Mouse (Mus musculus) frontal cortex, adult (tissue): ENCODE measurements around the gene Nhsl2.
"Not testable (repeated sequence)": the region's sequence is repeated elsewhere in the genome, so short reads cannot be mapped to it uniquely, and the experiment has no call there.

Experiments
- ATAC-seq: cut with Nextera tagmentation; 2 replicates; pipeline ENCODE4 v1.9.2; 2017; ENCODE audit warnings: mild to moderate bottlenecking, moderate library complexity, mixed read lengths; ENCODE audit not compliant: low TSS enrichment

The Nhsl2 gene

DNA sequence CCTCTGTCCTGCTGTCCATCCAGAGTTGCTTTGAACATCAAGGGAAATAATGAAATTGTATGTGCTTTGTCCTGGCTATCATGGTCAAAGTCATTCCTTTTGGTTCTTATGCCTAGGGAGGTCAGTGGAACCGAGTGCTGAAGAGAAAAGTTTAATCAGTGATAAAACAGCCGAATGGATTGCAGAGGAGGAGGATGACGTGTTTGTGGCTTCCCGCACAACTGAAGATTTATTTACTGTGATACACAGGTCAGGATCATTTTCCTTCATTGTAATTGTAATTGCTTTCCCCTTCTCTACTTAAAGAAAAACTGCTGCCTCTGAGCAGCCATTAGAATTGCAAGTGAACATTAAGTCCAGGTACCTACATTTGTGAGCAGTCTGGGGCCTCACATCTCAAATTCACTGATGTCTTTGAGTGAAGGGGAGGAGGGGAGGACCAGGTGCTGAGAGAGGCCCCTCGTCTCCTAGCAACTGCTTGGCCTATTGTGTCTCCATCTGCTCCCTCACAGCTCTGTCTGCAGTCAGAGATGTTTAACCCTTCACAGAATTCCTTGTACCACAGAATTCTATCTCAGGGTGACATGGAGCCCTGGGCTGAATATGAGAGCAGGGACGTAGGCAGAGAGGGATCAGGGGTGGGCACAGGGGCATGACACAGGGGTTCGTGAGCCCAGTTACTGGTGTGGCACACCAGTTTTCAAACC lies 232.5 kb downstream of the Nhsl2 start:
- no peak for ATAC-seq

- no peak for ATAC-seq
Observed at GRCm38 (mm10) chrX:102082340-102082739, 233.2 kb downstream of the Nhsl2 start.

- no peak for ATAC-seq
Observed at GRCm38 (mm10) chrX:102085798-102086443, 236.7 kb downstream of the Nhsl2 start.

GRCm38 (mm10) chrX:102090605-102091004 lies 241.4 kb downstream of the Nhsl2 start:
- no peak for ATAC-seq

DNA sequence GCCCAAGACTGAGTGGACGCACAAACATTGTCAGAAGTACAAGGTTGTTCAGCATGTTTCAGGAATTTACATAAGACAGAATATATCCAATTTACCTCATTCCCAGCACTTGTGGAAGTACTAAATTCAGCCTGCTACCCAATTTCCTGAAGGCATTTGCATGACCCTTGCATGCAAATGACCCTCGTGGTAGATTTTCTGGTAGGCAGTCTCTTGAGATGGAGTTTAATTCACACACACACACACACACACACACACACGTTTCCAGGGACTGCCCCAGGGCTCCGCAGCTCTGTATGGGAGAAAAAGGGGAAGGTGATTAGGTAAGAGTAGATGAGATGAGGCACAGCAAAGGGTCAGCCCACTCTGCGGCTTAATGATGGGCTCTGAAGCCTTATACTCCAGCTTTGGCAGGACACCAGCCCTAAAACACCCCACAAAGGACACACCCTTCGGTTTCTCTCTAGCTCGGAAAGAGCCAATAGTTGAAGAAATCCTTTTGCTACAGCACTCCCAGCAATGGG lies 245.3 kb downstream of the Nhsl2 start:
- no peak for ATAC-seq

GRCm38 (mm10) chrX:102101886-102102285 lies 252.7 kb downstream of the Nhsl2 start:
- no peak for ATAC-seq

DNA sequence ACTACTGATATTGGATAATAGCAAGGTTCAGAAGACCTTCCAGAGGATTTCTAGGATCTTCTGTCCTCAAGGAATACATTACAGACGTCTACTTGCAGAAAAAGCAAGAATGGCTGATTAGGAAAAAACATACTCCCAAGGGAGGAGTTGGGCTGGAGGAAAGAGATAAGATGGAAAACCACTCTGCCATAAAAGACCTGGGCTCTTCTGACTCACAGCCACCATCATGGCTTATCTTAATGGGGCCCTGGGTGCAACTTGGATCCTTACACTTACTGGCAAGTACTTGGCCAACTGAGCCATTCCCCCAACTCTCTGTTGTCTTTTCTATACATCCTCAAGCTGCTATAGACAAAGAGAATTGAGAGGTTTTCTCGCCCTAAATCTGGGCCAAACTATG lies 254.6 kb downstream of the Nhsl2 start:
- not testable (repeated sequence) for ATAC-seq

GRCm38 (mm10) chrX:102109349-102109748 lies 260.2 kb downstream of the Nhsl2 start:
- ATAC-seq: not testable (repeated sequence)

DNA sequence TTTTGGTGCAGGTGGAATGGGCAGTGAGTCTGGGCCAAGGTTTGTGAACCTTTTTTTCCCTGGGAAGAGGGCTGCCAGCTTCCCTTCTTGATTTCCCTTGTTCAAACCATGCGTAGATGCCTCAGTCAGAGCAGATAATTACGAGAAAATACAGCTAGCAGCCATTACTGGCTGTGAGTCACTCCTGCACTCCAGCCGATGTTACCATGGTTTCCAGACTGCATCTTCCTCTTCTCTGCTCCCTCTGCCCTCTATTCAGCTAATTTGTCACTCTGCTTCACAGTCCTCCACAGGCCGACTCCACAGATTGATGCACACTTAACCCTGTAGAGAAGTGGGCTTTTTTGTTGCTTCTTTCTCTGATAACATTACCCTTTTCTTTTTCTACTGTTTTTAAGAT lies 266.5 kb downstream of the Nhsl2 start:
- ATAC-seq: no peak

GRCm38 (mm10) chrX:102119042-102119864 lies 270.1 kb downstream of the Nhsl2 start, which contains the start of gene Pin4:
Gene Pin4 (plus strand): TSS chrX:102119447.
- ATAC-seq: peak; percentile 99

GRCm38 (mm10) chrX:102121321-102121720 lies 272.1 kb downstream of the Nhsl2 start:
- no peak for ATAC-seq

DNA sequence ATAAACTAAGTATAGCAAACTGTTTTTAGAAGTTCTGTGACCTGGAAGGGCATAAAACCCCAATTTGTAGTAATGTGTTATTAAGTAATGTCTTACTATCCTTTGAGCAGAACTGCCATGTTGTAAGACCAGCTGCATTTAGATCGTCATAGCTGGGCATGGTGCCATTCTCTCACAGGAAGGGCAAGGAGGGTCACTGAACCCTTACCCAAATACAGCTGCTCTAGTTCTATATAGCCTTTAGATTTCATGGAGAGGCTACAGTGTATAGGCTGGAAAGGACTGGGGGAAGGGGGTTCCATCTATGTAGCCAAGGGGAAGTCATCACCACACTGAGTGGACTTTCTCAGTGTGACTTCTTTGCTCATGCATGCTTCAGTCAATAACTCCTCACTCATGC lies 292.0 kb downstream of the Nhsl2 start:
- no peak for ATAC-seq
